Mouse (Mus musculus) large intestine, adult 2 months (tissue): ENCODE measurements around the gene Tnnc1. TPM values are rescaled to one million over a fixed set of nuclear protein-coding genes. Genes with fewer than 3 reads are reported as not detected.

ENCODE experiments used
- DNase-seq: peaks from one replicate; pipeline ENCODE4 v3.0.0-alpha.2; 2012; ENCODE audit warnings: low read depth, low spot score
- WGBS: fragments of 180-500 bp; shearing (Covaris S2); methylation state at CpG from one replicate; pipeline ENCODE4 v1.1.7; 2018; 5-methylcytosine and 5-hydroxymethylcytosine counted together
- polyA plus RNA-seq: library from polyadenylated mRNA; depleted of rRNA; stranded (reverse); fragments of >200 nt; gene quantifications from 2 replicates; pipeline ENCODE4 v1.2.3, GENCODE M21; 2012

The Tnnc1 gene
- polyA plus RNA-seq, 1 experiment: 0.42 TPM

- DNase-seq: no peak
- WGBS: 89% methylated on average over 4 of the region's 4 CpGs
These were observed 26.6 kb upstream of the Tnnc1 start for GRCm38 (mm10) chr14:31181512-31181911.

GRCm38 (mm10) chr14:31182786-31183290 lies 25.3 kb upstream of the Tnnc1 start:
- 52% methylated on average over 2 of the region's 2 CpGs for WGBS
- no peak for DNase-seq

- 81% methylated on average over 5 of the region's 5 CpGs for WGBS
- no peak for DNase-seq
These were observed 24.6 kb upstream of the Tnnc1 start for GRCm38 (mm10) chr14:31183541-31183940.

DNA sequence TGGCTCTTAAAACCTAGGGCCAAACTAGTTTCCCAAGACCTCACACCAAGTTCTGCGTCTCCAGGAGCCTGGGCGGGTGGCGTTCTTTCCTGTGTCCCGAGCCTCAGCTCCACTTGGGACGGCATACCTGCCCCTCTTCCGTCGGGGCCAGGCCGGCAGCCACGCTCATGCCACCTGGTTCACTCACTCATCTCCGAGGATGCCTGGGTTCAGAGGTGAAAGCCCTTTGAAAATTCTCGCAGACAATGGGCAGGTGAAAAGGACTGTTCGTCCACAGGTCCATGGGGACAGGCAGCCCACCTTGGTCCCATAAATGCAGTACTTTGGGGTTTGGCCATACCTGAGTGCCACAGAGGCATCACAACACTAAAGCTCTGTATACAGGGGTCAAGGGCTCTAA lies 23.9 kb upstream of the Tnnc1 start:
- 94% methylated on average over 12 of the region's 12 CpGs for WGBS
- DNase-seq: no peak

- WGBS: 47% methylated on average over 4 of the region's 4 CpGs
- no peak for DNase-seq
These were observed 21.5 kb upstream of the Tnnc1 start for GRCm38 (mm10) chr14:31186656-31187055.

DNA sequence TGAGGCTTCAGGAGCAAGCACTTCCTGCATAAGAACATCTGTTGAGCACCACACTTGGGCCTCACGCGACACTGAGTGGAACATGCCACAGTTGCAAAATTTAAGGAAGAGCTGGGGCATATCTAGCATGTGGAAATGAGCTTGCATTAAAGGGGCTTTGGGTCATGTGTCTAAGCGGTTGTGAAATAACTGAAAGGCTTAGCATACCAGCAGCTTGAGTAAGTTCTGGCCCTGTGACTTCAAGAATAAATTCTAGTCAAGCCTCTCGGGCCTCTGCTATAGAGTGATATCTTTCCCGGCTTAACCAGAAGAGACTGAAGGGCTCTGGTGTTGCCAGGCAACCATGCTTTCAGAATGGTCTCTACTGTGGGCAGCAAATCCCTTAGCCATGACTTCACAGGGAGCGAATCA lies 19.3 kb upstream of the Tnnc1 start:
- 75% methylated on average over 6 of the region's 6 CpGs for WGBS
- DNase-seq: no peak

GRCm38 (mm10) chr14:31189348-31189747 lies 18.8 kb upstream of the Tnnc1 start:
- 73% methylated on average over 3 of the region's 3 CpGs for WGBS
- DNase-seq: no peak

DNA sequence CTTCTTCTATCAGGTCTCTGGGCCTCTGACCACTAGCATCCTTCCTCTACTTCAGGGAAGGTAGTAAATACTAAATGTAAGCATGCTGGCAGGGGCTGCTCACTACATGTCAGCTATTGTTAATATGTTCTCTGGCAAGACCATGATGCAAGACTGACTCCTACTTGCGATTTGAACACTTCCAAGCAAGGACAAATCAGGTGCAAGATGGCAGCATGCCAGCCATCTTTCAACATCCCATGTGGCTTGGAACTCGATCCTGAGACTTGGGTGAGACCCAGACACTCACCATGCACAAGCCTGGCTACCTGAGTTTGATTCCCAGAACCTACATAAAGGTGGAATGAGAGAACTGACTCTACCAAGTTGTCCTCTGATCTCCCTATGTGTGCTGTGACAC lies 16.2 kb upstream of the Tnnc1 start:
- no peak for DNase-seq
- 47% methylated on average over 2 of the region's 2 CpGs for WGBS

GRCm38 (mm10) chr14:31193791-31194190 lies 14.3 kb upstream of the Tnnc1 start:
- DNase-seq: no peak
- 73% methylated on average over 7 of the region's 7 CpGs for WGBS

GRCm38 (mm10) chr14:31194441-31194840 lies 13.7 kb upstream of the Tnnc1 start:
- no peak for DNase-seq
- 66% methylated on average over 2 of the region's 2 CpGs for WGBS

- WGBS: 46% methylated on average over 14 of the region's 14 CpGs
- DNase-seq: no peak
These were observed 13.1 kb upstream of the Tnnc1 start for GRCm38 (mm10) chr14:31194891-31195513.

GRCm38 (mm10) chr14:31195521-31195920 lies 12.6 kb upstream of the Tnnc1 start:
- no peak for DNase-seq
- 87% methylated on average over 4 of the region's 4 CpGs for WGBS

- no peak for DNase-seq
These were observed 12.1 kb upstream of the Tnnc1 start for GRCm38 (mm10) chr14:31195968-31196367.

DNA sequence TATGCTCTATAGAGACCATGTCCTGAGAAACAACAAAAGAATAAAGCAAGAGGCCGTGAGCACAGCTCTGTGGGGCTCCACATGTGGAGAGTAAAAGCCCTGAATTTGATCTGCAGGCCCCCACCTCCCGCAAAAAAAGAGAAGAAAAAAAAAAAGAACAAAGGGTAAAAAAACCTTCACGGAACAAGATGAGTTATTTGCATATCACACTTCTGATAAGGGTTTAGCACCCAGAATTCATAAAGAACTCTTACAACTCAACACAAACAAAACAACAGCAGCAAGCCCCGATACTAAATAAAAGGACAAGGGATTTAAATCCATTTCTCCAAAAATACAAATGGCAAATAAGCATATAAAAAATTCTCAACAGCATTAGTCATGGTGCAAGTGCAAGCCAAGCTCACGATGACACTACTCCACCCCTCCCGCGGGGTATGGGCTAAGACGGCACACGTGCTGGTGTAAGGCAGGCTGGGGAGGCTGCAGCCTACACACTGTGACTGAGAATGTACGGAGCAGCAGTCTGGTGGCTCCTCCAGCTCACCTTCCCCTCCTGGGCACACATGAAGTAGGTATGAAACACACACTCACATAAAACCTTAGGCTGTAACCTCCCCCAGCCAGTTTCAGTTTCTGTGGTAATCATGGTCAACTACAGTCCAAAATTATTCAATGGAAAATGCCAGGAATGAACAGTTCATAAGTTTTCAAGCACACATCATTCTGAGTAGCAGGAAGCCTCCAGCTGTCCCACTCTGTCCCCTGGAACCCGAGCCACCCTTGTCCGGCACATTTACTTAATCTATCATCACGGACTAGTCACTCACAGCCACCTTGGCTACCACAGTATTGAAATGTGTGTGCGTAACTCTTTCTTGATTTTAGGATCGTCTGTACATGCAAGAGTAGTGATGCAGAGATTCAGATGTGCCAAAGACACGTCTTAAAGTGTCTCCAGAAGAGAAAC lies 10.3 kb upstream of the Tnnc1 start:
- no peak for DNase-seq
- WGBS: 60% methylated on average over 16 of the region's 16 CpGs

- DNase-seq: no peak
- WGBS: 84% methylated on average over 7 of the region's 7 CpGs
These were observed 8.5 kb upstream of the Tnnc1 start for GRCm38 (mm10) chr14:31199599-31199998.

DNA sequence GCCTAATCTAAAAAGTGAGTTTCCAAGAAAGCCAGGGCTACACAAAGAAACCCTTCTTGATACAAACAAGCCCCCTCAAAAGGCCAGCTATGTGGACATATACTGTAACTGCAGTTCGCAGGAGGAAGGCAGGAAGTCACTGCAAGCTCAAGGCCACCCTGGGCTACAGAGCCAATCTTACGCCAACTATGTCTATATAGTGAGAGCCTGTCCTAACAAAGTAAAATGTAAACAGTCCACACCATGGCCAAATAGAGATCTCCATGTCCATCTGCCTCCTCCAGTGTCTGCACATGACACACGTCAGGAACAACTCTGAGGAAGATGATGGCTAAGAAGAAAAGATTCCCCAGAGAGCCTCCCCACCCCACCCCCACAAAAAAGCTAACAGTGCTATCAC lies 8.1 kb upstream of the Tnnc1 start:
- WGBS: 53% methylated on average over 3 of the region's 3 CpGs
- DNase-seq: no peak

GRCm38 (mm10) chr14:31204844-31205243 lies 3.3 kb upstream of the Tnnc1 start:
- DNase-seq: no peak

GRCm38 (mm10) chr14:31205244-31205561 lies 2.9 kb upstream of the Tnnc1 start:
- no peak for DNase-seq
- 8% methylated on average over 8 of the region's 8 CpGs for WGBS

More at GRCm38 (mm10) chr14:31204844-31205243, 3.3 kb upstream of the Tnnc1 start:
- 37% methylated on average over 4 of the region's 4 CpGs for WGBS

GRCm38 (mm10) chr14:31205562-31206467 lies 2.3 kb upstream of the Tnnc1 start:
- under 1% methylated on average over 38 of the region's 39 CpGs for WGBS
- no peak for DNase-seq

DNA sequence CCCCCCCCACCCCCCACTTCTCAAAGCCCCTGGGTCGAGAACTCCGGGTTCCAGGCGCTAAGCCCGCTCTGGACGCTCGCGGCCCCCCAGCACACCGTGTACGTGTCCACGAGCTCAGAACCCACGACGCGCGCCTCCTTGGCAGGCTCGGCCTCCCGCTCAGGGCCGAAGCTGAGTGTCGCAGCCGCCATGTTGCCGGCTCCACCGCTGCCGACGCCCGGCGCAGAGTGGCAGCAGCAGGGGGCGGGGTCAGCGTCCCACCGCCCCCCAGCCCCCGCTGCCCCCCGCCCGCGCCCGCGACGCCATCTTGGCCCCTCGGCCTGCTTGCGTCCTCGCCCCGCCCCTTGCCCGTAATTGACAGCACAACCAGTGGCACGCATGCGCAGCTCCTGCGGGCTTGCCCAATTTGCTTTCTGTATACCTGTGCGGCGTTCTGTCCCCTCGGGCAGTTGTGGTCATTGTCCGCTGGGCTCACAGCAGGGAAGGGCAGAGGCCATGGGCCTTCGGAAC lies 1.6 kb upstream of the Tnnc1 start:
- peak; percentile 75 for DNase-seq
- WGBS: under 1% methylated on average over 46 of the region's 48 CpGs
